Mouse (Mus musculus): ENCODE results near the gene Pcbp3.
"Not testable (repeated sequence)": the region's sequence is repeated elsewhere in the genome, so short reads cannot be mapped to it uniquely, and the experiment has no call there.

The Pcbp3 gene

DNA sequence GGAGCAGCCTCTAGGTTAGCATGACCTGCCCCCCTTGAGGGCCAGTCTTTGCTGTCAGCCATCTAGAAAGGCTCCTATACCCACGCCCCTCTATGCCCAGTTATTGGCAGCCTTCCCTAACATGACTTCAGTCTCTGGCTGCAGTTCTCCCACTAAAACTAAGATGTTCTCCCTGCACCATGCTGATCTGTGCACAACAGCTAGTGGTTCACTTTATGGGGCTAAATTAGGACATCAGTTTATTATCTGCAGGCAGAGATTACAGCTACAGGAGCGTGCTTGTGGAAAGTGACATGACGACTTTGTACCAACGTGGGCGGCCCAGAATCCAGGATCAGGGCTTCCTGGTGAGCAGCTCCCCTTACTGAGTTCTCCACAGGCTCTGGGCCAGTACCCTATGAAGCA, 160.4 kb downstream of the Pcbp3 start:
- DNase-seq (ENCODE audit: low spot score in 2 of 2), result no peak

DNA sequence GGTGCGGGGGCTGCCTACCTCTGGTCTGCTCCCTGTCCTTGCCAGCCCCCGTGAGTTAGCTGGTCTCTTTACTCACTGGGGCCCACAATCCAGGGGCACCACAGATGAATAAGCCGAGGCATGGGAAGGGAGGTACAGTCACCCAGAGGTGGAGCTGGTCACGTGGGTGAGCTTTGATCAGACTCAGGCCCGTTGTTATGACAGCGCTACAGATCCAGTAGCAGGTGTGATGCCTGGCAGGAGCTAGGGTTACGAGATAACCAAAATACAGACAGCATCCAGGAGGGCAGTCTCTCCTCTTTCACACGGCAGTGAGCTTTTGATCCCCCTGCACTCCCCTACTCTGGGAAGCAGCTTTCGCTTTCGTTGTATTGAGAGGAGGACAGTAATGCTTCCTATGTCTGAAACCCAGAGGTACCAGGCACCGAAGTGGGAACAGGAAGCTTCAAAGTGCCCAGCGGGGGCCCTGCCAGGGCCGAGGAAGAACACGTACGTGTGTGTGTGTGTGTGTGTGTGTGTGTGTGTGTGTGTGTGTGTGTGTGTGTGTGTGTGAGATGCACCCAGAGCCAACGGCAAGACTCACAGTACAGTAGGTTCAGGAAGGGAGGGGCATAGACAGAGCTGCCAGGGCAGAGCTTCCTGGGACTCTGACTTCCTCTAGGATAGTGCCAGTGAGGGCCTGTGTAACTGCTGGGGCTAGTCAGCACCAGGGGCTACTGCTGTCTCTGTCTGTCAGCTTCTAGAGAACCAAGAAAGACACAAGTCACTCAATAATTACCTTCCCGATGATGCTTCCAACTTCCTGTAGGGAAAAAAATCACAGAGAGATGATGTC, 162.7 kb downstream of the Pcbp3 start:
- DNase-seq (ENCODE audit: low spot score in 2 of 2), result peak; percentile 35 to 36

- no peak for DNase-seq (ENCODE audit: low spot score in 2 of 2)
These were observed 167.6 kb downstream of the Pcbp3 start for GRCm38 (mm10) chr10:76794102-76794501.

DNA sequence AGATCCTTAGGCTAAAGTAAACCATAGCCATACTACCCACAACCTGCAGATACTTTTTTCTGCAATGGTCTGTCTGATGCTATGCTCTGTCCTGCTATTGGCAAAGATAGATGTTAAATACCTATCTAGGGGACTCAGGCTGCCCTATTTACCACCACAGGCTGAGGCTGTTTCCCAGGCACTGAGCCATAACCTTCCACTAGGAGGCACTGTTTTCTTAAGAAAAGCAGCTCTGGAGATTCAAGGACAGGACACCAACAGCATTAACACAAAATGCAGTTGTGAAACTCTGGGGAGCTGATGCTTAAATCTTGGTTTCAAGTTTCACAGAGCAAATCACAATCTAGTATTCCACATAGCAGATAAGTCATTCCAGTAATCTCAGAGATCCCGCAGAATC, 170.2 kb downstream of the Pcbp3 start:
- peak in 1 of 2 experiments; percentile 21 for DNase-seq (ENCODE audit: low spot score in 2 of 2)

- no peak for DNase-seq (ENCODE audit: low spot score in 2 of 2)
These were observed 171.8 kb downstream of the Pcbp3 start for GRCm38 (mm10) chr10:76789885-76790284.

DNA sequence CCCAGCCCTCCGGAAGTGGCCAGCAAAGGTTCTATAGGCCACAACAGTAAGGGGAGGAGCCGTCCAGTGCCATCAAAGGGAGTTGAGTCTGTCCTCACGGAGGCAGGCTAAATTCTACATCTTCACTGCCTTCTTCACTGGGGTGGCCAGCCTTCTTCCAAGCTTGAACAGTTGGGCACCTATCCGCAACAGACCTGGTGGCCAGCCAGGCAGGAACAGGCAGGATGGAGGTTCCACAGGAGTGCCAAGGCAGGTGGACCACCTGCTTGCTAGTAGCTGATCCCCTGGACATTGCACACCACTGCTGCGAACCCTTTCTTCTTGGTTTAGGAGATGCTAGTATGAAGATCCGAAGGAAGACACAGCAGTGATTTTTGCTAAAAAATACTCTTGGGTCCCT, 176.4 kb downstream of the Pcbp3 start:
- no peak for DNase-seq (ENCODE audit: low spot score in 2 of 2)

- DNase-seq (ENCODE audit: low spot score in 2 of 2), result no peak
These were observed 182.5 kb downstream of the Pcbp3 start for GRCm38 (mm10) chr10:76779225-76779624.

DNA sequence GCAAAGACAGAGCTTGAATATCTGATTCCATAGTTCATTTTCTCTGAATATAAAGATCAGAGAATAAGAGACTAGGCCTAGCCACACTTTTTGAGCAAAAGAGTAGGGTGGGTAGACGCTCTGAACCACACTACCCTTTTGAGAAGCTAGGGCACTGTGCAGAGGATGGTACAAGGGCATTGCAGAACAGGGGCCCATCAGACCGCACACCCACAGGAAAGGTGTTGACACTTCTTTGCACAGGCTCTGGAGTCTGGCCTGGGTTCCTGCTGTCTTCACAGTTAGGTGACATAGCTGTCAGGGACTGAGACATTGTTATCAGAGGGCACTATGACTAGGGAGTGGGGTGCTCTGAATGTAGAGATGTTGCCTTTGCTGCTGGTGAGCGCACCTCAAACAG, 190.1 kb downstream of the Pcbp3 start:
- no peak for DNase-seq (ENCODE audit: low spot score in 2 of 2)

DNA sequence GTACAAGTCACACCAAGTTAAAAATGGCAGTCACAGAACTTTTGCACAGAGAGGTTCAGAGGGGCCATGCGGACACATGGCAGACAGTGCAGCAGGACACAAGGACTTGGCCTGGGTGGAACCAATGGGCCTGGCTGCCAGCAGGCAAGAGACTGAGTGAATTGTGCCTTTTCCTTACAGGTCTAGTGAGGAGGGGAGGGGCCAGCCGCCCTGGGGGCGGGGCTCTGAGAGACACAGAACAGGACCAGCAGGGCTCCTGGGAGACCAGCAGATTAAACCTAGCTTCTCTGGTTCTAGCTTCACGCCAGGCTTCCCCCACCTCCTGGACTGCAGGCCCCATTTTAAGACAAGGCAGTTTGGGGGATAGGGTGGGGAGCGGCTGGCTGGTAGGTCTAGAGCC, 190.6 kb downstream of the Pcbp3 start:
- no peak for DNase-seq (ENCODE audit: low spot score in 2 of 2)

DNA sequence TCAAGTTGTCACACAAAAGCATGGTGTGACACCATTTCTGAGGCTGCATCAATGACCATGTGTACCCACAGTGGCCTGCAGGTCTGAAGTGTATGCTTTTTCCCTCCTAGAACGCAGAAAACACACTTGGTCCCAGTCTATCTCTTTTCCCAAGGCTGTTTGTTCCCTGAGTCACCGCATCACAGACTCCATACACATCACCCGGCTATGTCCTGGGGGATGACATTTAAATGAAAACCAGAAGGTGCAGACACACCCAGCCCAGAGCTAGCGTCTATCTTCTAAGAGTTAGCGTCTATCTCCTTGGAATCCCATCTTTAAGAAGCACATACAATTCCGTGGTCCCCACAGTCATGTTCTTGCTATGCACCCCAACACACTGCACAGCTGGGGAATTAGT, 192.1 kb downstream of the Pcbp3 start:
- no peak for DNase-seq (ENCODE audit: low spot score in 2 of 2)

- no peak for DNase-seq (ENCODE audit: low spot score in 2 of 2)
These were observed 195.5 kb downstream of the Pcbp3 start for GRCm38 (mm10) chr10:76766196-76766595.

DNA sequence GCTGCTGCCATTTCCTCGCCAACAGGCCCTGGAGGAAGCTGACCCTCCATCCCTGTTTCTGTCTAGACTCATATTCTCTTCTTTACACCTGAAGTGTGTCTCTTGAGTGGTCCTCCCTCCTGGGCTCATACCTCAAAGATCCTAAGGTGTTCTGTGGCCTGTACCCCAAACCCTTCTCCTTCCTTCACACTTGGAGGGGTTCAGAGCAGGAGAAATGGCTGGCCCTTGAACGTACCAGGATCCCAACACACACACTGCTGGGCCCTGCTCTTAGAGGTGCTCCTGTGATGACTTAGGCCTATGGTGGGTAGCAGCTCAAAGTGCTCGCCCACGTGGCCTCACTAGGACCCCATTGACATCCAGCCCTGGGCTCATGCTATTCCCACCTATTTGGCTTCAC, 196.8 kb downstream of the Pcbp3 start:
- DNase-seq (ENCODE audit: low spot score in 2 of 2), result no peak

- no peak for DNase-seq (ENCODE audit: low spot score in 2 of 2)
These were observed 198.7 kb downstream of the Pcbp3 start for GRCm38 (mm10) chr10:76763016-76763415.

DNA sequence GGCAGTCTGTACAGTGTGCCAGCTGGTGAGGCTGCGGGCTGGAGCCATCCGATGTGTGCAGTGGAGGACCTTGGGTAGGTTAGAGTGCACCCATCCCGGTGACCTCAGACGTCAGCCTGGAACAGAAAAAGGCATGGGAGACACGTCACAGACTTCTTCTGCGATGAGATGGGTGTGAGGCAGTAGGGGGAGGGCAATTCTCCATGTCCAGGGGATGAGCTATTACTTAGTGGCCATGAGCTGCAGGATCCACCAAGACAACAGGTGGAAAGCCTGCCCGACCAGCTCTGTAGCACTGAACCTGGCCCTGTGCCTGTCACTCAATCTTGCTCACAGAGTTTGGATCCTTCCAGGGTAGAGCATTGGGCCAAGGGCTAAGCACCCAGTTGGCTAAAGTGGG, 199.3 kb downstream of the Pcbp3 start:
- DNase-seq (ENCODE audit: low spot score in 2 of 2), result no peak

DNA sequence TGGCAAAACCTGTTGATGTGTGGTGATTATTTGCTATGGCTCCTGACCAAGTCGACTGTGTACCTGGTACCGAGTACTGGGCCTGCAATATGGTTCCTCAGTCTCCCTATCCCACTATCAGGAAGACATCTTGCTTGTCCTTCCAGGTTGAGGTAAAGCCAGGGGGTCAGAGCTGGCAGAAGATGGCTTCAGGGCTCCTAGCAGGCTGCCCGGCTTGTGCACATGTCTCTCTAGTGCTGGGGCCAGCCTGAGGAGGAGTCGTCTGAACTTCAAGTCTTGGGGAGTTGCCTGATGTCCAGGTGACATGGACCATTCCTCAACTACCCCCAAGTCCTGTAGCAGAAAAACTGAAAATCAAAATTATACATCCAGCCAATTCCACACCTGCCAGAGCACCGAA, 201.8 kb downstream of the Pcbp3 start:
- no peak for DNase-seq (ENCODE audit: low spot score in 2 of 2)

GRCm38 (mm10) chr10:76753640-76754039, 208.0 kb downstream of the Pcbp3 start:
- no peak for DNase-seq (ENCODE audit: low spot score in 2 of 2)

GRCm38 (mm10) chr10:76744267-76744666, 217.4 kb downstream of the Pcbp3 start:
- DNase-seq (ENCODE audit: low spot score in 2 of 2), result not testable (repeated sequence)

DNA sequence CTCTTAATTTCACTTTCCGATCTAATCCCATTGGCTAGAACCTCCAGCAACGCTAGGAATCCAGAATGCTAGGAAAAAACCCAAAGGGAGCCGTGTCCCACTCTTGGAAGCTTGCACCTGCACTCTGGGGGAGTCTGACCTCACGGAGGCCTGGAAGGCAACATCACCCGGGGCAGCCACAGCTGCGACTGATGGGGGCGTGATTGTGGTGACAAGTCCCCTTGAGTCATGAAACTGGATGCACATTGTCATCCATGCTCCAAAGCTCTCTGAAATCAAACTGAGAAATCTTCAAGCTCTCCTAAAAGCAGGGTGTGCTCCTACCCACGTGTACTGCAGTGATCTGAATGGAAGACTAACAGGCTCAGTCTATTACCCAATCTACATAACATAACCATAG, 224.9 kb downstream of the Pcbp3 start:
- no peak for DNase-seq (ENCODE audit: low spot score in 2 of 2)

DNA sequence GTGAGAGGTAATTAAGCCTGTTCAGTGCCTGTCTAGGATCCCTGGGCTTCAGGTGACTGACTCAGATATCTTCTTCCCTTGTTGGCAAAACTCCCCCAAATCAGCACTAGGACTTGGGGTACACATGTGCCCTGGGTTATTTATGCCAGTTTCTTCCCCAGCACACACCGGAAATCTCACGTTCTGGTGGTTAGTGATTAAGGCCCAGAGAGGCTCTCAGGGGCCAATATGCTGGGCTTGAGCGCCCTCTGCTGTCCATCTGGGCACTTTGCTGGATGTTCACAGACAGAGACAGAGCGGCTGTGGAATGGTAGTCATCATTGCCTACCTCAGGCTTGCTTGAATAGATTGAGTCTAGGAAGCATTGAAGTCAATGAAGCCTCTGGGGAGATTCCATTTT, 226.7 kb downstream of the Pcbp3 start:
- peak; percentile 42 to 56 for DNase-seq (ENCODE audit: low spot score in 2 of 2)

DNA sequence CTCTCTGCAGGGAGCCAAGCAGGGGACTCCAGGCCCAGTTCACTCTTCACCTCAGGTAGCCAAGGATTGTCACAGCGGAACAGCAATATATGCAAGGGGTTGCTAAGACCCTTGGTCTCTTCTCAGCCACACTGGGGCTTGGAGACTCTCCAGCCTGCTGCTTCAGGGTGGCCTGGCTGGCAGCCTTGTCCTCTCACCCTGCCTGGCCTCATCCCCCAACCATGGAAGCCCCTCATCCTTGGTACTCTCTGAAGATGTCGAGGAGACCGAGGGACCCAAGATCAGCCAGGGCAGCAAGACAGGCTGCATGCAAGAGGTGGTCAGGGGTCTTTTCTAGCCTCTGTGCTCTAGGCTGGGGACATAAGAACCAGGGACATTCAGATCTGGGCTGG, 228.0 kb downstream of the Pcbp3 start:
- DNase-seq (ENCODE audit: low spot score in 2 of 2), result no peak

- DNase-seq (ENCODE audit: low spot score in 2 of 2), result no peak
These were observed 228.6 kb downstream of the Pcbp3 start for GRCm38 (mm10) chr10:76732881-76733676.

- DNase-seq (ENCODE audit: low spot score in 2 of 2), result no peak
These were observed 229.3 kb downstream of the Pcbp3 start for GRCm38 (mm10) chr10:76732391-76732790.

DNA sequence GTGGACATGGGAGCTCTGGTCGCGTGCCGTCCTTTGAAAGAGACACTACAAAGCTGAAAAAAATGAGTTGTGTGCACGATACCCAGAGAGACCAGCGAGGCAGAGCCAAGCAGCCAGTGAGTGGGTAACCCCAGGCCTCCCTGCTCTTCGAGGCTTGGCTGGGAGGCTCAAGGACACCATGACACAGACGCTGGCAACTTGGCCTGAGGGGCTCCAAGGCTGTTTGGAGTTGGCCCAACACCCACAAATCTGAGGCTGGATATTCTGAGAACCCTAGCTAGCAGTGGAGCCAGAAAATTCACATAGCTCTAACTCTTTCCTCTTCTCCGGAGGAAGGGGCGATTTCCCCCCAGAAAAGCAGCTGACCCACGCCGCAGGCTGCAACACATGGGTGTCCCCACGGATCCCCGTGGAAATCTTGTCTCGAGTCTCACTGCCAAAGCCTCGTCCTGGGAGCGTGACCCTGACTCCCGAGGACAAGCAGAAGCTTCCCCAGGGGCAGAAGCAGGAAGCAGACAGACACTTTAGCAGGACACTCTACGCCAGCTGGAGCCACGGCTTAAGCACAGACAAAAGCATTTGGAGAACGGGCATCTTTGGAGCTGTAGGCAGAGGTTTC, 230.0 kb downstream of the Pcbp3 start:
- DNase-seq (ENCODE audit: low spot score in 2 of 2), result no peak
